Mouse (Mus musculus) ZHBTc4 (cell line): ENCODE data around the gene Neurod1.

Source experiments
- DNase-seq: peaks from one replicate; pipeline ENCODE4 v3.0.0-alpha.2; 2011; ENCODE audit warnings: low read depth, low spot score

Neurod1 gene

DNA sequence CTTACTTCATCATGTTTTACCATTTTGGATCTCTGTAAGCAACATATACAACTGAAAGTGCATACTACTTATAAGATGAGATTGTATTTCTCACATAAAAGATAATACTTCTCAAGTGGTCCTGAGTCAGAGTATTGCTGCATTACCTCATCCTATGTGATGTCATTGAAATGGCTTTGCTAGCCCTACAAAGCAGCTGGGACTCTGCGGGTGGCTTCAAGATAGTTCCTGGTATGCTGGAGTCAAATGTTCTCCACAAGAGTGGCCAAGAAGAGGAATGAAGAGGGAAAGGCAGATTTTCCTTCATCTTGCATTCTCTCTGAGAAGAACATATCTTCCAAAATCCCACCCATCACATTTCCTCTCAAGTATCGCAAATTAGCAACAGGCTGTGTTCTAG lies 13.2 kb downstream of the Neurod1 start:
- no peak for DNase-seq

DNA sequence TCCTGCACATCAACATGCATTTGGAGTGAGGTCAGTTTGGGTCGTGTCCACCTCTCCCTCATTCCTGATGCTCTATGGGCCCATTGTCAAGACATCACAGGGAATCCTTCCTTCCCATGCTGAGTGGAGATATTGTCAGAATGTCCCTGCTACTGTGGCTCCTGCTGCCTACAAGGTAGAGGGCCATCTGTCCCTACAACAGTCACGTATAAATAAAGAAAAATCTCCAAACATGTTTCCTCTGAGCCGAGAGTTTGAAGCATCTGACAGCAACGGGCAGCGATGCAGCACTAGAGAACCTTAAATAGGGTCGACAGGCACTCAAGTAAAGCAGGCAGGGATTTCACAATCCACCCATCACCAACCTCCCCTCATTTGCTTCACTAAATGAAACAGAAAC lies 13.6 kb downstream of the Neurod1 start:
- DNase-seq: no peak

DNA sequence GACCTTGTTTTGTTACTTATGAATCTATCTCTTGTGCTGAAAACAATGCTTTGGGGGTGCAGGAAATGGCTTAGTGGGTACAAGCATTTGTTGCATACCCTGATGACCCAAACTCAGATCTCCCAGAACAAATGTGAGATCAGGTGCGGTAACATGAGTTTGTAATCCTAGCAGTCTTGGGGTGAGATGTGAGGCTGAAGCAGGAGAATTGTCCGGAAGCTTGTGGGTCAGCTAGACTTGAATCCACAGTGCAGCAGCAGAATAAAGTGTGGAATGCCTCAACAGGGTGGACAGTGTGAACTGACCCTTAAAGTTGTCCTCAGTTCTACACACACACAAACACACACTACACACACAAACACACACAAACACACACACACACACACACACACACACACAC lies 14.3 kb downstream of the Neurod1 start:
- DNase-seq: no peak

DNA sequence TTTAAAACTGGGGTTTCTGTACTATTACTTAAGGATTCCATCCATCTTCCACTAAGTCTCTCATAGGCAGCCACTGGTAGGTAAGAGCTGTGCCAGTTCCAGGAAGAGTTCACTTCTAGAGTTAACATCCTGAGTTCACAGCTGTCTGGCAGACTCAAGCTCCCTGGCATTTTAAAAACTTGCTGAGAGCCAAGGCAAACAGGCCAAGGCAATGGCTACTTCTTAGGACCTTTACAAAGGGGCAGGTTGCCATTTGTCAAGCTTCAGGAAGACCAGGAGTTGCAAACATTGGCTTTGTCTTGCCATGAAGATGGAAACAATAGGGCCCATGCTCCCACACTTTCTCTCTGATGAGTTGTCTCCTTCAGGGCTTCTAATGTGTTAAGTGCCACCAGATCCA lies 26.5 kb downstream of the Neurod1 start:
- no peak for DNase-seq

GRCm38 (mm10) chr2:79429650-79430049 lies 26.9 kb downstream of the Neurod1 start:
- peak; percentile 88 for DNase-seq

- no peak for DNase-seq
Observed at GRCm38 (mm10) chr2:79429108-79429507, 27.4 kb downstream of the Neurod1 start.

DNA sequence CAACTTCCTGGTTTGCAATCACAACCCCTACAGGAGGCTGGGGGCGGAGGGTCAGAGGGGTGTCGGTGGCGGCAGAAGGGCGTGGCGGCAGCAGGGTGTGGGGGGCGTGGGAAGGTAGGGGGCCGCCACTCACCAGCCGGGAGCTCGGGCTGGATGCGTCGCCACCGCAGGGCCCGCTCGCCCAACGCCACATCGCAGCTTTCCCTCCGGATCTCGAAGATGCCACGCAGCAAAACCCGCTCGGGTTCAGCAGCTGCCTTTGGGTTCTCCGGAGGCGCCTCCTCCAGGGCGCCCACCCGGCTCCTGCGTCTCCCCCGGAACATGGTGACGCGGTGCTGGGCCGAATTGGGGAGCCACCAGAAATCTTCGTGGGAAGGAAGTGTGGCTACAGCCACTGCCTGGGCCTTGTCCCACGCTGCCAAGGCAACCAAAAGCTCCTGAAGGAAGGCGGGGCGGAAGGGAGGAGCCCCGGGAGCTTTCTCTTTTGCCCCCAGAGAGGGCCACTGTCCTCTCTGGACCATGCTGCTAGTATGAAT lies 27.9 kb downstream of the Neurod1 start:
- peak; percentile 49 for DNase-seq

- no peak for DNase-seq
Observed at GRCm38 (mm10) chr2:79428022-79428421, 28.5 kb downstream of the Neurod1 start.

GRCm38 (mm10) chr2:79421696-79422095 lies 34.9 kb downstream of the Neurod1 start:
- no peak for DNase-seq

GRCm38 (mm10) chr2:79414505-79414904 lies 42.0 kb downstream of the Neurod1 start:
- no peak for DNase-seq

- no peak for DNase-seq
Observed at GRCm38 (mm10) chr2:79410903-79411255, 45.7 kb downstream of the Neurod1 start.

DNA sequence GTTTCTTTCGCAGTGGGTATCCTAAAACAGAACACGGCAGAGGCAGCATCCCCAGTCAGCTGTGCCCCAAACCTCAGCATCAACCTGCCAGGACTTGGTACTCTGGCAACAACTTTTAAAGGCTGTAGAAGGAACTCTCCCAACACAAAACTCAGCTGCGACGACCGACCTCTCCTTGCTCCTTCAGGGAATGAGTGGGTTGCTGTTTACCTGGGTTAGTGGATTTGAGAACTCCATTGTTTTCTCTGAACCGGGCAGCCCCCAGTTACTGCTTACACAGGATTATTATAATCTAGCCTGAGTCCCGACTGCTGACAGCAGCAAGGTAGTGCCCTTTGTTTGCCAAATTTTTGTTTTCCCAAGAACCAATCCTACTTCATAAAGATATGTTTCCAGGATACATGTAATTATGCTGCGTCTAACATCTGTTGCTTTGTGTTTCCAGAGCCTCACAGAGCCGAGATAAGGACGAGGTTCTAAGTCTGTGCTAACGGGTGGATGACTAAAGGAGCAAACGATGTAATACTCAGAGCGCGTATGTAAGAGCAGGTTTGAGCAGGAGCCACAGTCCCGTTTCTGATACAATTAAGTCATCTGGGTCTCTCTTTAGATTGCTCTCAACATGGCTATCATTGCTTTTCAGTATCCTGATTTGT lies 46.2 kb downstream of the Neurod1 start:
- DNase-seq: no peak

DNA sequence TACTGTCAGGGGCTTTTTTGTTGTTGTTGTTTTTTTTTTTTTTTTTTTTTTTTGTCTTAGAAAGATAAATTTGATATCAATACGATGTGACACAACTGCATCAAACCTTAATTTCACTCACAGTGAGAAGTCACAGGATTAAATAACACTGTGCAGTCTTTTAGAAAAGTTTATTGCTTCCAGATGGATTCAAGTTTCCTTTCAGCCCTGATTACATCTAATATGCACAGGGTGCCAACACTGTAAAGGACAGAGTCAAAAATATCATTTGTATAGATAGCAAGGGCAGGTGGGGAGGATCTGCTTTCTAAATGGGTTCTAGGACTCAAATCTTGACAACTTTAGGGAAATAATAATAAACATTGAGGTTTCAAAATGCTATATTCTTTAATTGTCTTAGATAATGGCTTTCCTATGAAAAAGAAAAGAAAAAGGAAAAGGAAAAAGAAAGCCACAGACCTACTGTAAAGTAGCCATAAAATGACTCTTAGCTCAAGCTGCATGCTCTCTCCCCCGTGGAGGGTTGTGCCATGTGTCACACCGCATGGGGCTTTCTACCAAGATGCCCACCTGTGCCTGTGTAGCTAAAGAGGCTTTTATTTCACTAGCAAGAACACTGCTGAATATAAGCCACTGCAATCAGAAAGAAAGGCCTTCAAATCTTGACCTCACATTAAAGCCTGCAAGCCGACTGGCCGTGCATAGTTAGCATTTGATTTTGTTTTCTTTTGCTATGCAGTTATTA lies 50.7 kb downstream of the Neurod1 start:
- no peak for DNase-seq
